Mouse (Mus musculus): ENCODE measurements around the gene Dnajc1.
A peak's percentile ranks its signal among the peaks of the same experiment; 100 is the strongest.

Gene Dnajc1

DNA sequence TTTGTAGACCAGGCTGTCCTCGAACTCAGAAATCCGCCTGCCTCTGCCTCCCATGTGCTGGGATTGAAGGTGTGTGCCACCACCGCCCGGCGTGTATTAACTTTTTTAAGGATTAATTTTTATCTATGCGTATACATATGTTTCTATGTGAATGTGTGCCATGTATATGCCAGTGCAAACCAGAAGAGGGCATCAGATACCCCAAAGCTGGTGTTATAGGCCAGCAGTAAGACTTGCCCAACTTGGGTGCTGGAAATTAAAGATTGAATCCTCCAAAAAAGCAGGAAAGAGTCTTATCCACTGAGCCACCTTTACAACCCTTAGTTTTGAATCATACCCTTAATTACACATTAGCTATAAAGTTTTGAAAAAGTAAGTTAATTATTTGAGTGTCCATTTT is 107.5 kb downstream of the Dnajc1 start:
- no peak for DNase-seq

- no peak for DNase-seq
These were observed 126.9 kb downstream of the Dnajc1 start for GRCm38 (mm10) chr2:18265736-18266135.

- DNase-seq: no peak
These were observed 128.1 kb downstream of the Dnajc1 start for GRCm38 (mm10) chr2:18264579-18264978.

DNA sequence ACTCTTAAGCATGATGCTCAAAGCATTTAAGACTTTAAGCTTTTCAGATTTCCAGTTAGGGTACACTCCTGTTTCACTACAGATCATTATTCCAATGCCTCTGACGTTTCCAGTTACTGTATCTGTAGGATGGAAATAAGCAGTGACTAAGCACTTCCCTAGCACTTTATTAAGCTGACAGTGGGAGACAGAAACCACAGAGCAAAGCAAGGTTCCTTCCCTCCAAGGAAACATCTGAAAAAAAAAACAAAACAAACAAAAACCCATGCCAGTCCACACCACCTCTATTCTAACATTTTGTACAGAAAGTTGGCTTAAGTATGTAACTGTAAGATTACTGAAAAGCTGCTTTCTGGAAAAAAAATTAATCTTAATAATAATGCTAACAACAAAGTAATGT is 130.3 kb downstream of the Dnajc1 start:
- DNase-seq: no peak

GRCm38 (mm10) chr2:18249224-18249623 is 143.4 kb downstream of the Dnajc1 start:
- DNase-seq: no peak

- no peak for DNase-seq
These were observed 157.1 kb downstream of the Dnajc1 start for GRCm38 (mm10) chr2:18235524-18235923.

- no peak for DNase-seq
These were observed 159.6 kb downstream of the Dnajc1 start for GRCm38 (mm10) chr2:18232883-18233567.

DNA sequence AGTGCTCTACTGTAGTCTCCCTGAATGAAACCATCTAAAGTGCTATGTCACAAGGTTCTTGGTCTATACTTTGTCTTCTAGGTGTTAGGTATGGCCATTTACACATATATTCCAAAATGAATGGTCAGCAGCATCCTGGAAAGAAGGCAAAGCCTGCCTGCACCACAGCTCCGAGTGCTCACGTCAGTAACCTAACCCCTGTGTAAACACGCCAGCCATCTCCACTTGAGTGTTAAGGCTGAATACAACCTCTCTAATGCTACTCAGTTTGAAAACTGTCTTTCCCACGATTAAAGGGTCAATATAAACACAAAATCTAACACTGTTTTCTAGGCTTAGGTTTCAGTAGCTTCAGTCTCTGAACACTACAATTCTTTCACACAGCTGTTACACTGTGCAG is 161.5 kb downstream of the Dnajc1 start:
- no peak for DNase-seq

- DNase-seq: no peak
These were observed 163.4 kb downstream of the Dnajc1 start for GRCm38 (mm10) chr2:18229279-18229678.

GRCm38 (mm10) chr2:18228486-18229062 is 164.1 kb downstream of the Dnajc1 start:
- no peak for DNase-seq

GRCm38 (mm10) chr2:18219569-18219968 is 173.1 kb downstream of the Dnajc1 start:
- peak; percentile 66 for DNase-seq

GRCm38 (mm10) chr2:18219136-18219535 is 173.5 kb downstream of the Dnajc1 start:
- DNase-seq: peak; percentile 64

- DNase-seq: peak; percentile 80
These were observed 174.1 kb downstream of the Dnajc1 start for GRCm38 (mm10) chr2:18218500-18218899.

DNA sequence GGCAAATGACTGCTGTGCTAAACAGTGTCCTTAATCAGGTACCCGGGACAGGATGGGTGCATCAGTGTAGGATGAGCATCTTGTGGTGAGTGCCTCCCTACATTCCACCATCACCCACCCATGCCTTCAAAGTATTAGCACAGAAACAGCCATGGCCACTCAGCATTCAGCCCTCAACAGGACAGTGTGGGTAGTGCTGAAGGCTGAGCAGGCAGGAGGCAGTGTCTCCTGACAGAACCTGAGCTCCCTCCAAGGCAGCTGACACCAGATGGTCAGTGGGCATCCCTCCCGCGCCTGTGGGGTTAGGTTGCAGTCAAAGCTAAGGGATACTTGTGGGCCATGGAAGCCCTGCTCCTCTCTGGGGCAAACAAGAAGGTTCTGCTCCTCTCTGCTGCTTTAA is 174.8 kb downstream of the Dnajc1 start:
- peak; percentile 96 for DNase-seq

DNA sequence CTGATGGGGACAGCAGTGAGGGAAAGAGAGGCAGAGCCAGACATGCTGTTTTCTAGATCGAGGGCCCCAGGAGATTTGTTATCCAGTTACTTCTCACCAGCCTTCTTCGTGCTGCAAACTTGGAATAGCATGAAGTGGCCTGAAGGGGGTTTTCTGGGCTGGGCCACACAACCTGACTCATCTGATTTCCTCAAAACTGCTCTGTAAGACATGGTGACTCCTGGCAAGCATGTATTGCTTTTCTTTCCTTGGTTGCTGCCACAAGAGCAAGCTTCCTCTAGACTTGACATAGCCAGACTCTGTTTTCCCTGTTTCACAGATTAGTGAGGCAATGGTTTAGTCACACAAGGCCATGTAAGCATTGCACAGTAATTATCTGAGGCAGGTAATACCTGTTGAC is 178.6 kb downstream of the Dnajc1 start:
- no peak for DNase-seq

- no peak for DNase-seq
These were observed 182.7 kb downstream of the Dnajc1 start for GRCm38 (mm10) chr2:18209948-18210347.

- DNase-seq: peak; percentile 67
These were observed 183.3 kb downstream of the Dnajc1 start for GRCm38 (mm10) chr2:18209211-18209823.

- DNase-seq: peak; percentile 28
These were observed 184.1 kb downstream of the Dnajc1 start for GRCm38 (mm10) chr2:18208578-18208977.

DNA sequence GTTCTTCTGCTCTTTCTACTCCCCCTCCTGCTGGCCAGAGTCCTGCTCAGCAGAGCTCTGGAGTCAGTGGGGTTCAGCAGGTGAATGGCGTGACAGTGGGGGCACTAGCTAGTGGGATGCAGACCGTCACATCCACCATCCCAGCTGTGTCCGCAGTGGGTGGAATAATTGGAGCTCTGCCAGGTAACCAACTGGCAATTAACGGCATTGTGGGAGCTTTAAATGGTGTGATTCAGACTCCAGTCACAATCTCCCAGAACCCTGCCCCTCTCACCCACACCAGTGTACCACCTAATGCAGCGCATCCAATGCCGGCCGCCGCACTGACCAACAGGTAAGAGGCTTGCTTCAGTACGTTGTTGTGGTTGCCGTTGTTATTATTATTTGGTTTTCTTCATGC is 185.8 kb downstream of the Dnajc1 start:
- DNase-seq: peak; percentile 36

DNA sequence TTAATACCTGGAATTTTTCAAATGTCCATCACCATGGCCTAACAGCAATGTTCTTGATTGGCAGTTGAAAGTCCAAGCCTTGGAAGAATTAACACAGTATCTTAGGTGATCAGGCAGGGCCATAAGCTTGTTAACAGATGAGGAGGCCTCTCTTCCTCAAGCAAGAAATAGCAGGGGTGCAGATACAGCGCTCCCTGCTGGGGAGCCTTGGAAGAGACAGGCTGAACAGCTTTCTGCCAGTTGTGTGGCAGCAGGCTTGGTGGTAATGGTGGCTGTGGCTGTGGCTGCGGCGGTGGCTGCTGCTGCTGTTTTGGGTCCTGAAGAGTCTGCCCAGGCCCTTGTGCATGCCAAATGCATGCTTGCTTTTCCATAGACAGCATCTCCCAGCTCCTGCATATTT is 187.5 kb downstream of the Dnajc1 start:
- DNase-seq: peak; percentile 34

GRCm38 (mm10) chr2:18202923-18203322 is 189.7 kb downstream of the Dnajc1 start:
- DNase-seq: no peak

GRCm38 (mm10) chr2:18201820-18202462 is 190.7 kb downstream of the Dnajc1 start:
- DNase-seq: no peak

- DNase-seq: no peak
These were observed 196.8 kb downstream of the Dnajc1 start for GRCm38 (mm10) chr2:18195691-18196396.
